Mouse (Mus musculus): ENCODE results near the gene Gm5072. TPM values are rescaled to one million over a fixed set of nuclear protein-coding genes. Genes with fewer than 3 reads are reported as not detected.

The Gm5072 gene
- total RNA-seq (2023) = not detected in 2 replicates

DNA sequence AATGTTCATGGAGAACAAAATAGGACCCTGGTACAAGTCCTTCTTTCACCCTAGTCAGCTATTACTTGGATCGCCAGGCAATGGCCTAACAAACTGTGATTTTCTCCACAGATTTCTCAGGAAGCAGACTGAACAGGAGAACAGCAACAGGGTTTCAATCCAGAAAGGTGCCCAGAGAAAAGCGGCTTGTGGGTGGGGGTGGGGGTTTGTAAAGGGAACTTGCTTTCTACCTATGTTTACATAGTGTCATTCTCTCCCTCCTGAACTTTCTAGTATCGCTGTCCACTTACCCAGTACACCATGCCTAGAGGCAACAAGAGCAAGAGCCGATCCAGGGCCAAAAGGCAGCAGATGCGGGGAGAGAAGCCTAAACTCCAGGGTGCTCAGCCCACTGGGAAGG, at the start of gene Gm5072:
Gene Gm5072 (plus strand): TSS at position 301 of the 400 bp plus-strand sequence.

Other genes with a start within 250 kb of the Gm5072 start
- not detected in 2 replicates for gene Mageb2, start 60.8 kb upstream of the Gm5072 start, total RNA-seq (2023)
- not detected in 2 replicates for gene Gm8914, start 87.6 kb downstream of the Gm5072 start, total RNA-seq (2023)
- gene 1700084M14Rik, start 183.4 kb downstream of the Gm5072 start, total RNA-seq (2023) = not detected in 2 replicates
- gene Gm14781, start 239.7 kb downstream of the Gm5072 start, total RNA-seq (2023) = not detected in 2 replicates